Mouse (Mus musculus) monocyte, adult 5-6 weeks (primary cell): ENCODE measurements around the gene Gtpbp10. TPM values are rescaled to one million over a fixed set of nuclear protein-coding genes. Genes with fewer than 3 reads are reported as not detected.

Source experiments
- ATAC-seq: fragments of 153-309, 156-312 bp; replicated peaks from 2 replicates; pipeline ENCODE4 v1.8.0; 2017; ENCODE audit warnings: mild to moderate bottlenecking; ENCODE audit not compliant: low TSS enrichment, insufficient number of reproducible peaks, severe bottlenecking, poor library complexity, low FRiP score
- total RNA-seq: library from RNA; stranded (forward); fragments of 200-1000, 200-491, 200-594 nt; gene quantifications from 3 replicates; pipeline ENCODE4 v1.2.3, GENCODE M21; 2017

Gtpbp10 gene
- total RNA-seq, result 9.5 to 19.4 TPM (median 17.9 TPM) in 3 replicates

- ATAC-seq, result peak; percentile 97
These were observed at the start of gene Gtpbp10 for GRCm38 (mm10) chr5:5559079-5559740. Gtpbp10 (minus strand) TSS chr5:5559538.

DNA sequence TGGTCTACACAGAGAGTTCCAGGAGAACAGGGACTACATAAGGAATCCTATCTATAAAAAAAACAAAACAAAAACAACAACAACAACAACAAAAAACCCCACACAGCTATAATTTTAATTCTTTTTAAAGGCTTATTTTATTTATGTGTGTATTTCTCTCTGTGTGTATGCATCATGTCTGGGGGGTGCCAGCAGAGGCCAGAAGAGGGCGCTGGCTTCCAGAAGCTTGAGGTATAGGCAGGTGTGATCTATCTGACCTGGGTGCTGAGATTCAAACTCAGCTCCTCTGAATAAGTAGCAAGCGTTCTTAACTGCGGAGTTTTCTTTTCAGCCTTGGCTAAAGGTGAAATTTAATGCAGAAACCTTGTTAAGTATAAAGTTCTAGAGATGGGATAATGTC, 28.3 kb upstream of the Gtpbp10 start:
- no peak for ATAC-seq

- no peak for ATAC-seq
These were observed 14.5 kb upstream of the Gtpbp10 start, which contains the start of gene Gm8773 for GRCm38 (mm10) chr5:5573749-5574317. Gm8773 (plus strand) TSS chr5:5573799.

- no peak for ATAC-seq
These were observed 3.1 kb upstream of the Gtpbp10 start for GRCm38 (mm10) chr5:5562435-5562834.

DNA sequence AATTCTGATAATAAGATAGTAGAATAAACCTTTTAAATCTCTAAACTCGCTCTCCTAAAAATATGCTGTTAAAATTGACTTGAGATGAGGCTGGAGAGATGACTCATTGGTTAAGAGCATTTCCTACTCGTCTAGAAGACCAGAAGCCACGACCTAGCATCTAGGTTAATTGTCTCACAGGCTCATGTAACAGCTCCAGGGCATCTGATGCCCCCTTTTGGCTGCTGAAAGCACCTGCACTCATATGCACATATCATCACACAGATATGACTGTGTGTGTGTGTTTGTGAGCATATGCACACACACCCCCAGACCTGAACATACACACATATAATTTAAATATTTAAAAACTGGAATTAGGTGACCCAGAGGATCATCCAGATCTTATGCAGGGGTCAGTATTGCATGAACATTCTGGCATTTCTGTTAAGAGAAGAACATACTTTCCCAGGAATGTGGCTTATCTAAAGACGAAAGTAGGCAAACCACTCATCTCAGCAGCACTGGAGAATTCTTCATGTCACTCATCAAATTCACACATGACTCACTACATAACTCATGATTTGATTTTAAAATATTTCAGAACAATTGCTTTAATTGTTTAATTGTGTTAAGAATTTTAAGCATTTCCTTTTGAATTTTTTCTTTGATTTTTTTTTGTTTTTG, 1.8 kb upstream of the Gtpbp10 start:
- ATAC-seq, result no peak

- ATAC-seq, result no peak
These were observed 460 bp upstream of the Gtpbp10 start for GRCm38 (mm10) chr5:5559798-5560197.

GRCm38 (mm10) chr5:5551110-5551509, 8.2 kb downstream of the Gtpbp10 start:
- ATAC-seq, result no peak

- no peak for ATAC-seq
These were observed 19.0 kb downstream of the Gtpbp10 start for GRCm38 (mm10) chr5:5540385-5540784.

DNA sequence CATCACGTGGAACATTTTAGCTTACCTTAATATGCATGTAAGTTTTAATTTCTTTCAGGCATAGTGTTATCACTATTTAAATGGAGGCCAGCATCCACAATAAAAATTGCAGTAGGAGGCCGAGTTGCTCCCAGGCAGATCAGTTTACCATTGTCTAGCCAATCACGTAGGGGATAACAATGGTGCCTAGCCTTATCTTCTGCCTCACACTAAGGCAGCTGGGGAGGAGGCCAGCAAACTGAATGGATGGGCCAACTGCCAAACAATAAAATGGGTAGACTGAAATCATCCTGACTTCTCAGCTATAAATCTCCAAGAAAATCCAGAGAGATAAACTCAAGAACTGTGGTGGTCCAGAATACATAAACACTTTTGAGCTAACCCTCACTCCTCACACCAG, 19.6 kb downstream of the Gtpbp10 start:
- no peak for ATAC-seq

GRCm38 (mm10) chr5:5536131-5536530, 23.2 kb downstream of the Gtpbp10 start:
- no peak for ATAC-seq

DNA sequence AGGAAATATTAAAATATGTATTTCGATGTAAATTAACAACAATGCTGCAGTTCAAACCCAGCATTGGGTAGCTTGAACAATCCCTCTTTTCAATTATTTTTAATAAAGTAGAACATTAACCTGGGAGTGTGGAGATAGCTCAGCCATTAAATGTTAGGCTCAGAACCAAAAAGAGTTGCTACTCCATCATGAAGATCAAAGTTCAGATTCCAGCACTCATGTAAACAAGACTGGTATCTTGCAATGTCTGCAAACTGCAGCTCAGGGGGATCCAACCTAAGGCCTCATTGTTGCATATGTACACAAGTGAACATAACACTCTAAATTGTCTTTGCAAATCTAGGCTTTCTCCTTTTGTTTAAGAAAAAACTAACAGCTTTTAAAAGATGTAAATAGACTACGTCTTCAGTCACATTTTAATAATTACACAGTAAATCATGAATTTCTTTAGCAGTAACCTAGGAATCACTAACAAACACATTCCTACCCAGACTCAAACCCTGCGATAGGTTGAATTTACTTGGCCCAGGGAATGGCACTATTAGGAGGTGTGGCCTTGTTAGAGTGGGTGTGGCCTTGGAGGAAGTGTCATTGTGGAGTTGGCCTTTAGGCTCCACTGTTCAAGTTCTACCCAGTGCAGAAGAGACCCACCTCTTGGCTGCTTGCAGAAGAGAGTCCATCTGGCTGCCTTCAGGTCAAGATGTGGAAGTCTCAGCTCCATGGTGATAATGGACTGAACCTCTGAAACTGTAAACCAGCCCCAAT, 25.5 kb downstream of the Gtpbp10 start:
- no peak for ATAC-seq

- no peak for ATAC-seq
These were observed 43.9 kb downstream of the Gtpbp10 start for GRCm38 (mm10) chr5:5515411-5515810.

GRCm38 (mm10) chr5:5514196-5515076, 44.9 kb downstream of the Gtpbp10 start, which contains the start of gene Cldn12:
Cldn12 (minus strand) TSS chr5:5514958.
- peak; percentile 57; the same call in 1 of the 2 replicates for ATAC-seq

- ATAC-seq, result no peak
These were observed 47.9 kb downstream of the Gtpbp10 start for GRCm38 (mm10) chr5:5511401-5511800.

DNA sequence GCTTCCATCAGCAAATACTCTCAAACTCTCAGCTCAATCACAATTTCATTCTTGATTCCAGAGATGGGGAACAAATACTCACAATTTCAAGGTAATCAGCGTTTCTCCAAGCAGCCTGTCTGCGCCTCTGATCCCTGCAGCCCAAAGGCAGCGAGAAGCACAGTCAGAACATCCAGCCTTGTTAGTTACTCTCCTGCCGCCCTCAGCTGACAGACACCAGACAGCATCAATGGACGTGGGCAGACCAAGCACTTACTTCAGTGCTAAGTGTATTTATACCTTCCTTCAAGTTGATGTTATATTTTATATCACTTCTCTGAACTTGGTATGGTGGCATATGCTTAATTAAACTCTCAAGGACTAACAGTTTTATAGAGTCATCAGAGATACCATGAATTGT, 48.3 kb downstream of the Gtpbp10 start:
- ATAC-seq, result no peak

DNA sequence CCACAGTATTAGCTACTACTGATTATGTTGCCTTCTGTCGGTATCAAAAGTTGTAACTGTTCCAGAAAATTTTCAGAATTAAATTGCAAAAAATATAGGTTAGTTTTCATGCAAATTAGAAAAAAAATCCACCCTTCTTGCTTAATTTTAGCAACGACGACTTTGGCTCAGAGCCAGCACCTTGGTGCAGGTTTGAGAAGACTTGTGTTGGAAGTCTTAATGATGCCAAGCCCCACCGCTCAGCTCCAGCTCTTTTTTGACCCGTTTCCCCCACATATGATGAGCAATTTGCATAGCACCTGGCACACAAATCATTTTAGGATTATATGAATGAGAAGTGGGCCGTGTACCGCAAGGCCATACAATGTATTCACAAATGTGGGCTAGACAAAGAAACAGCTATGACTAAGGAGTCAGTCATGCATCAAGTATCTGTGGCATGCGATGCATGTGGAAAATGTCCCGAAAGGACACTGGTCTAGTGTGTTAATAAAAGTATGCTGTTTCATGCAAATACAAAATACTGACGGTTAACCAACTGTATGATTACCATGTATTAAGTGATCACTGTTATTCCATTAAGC, 48.9 kb downstream of the Gtpbp10 start:
- no peak for ATAC-seq

DNA sequence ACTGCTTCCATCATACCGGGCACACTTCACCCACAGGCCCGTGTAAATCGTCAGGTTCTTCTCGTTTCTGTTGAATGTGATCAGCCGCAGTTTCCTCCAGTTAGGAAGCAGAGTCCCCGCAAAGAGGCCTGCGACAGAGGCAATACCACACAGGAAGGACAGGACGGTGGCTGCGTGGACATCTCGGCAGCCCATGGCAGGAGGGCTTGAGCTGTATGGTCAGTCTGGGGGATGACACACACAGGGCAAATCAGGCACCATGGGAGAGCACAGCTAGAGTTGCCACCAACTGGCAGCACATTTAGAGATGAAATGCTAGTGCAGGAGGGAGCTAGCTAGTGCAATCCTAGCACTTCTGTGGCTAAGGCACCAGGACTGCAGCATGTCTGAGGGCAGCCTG, 51.1 kb downstream of the Gtpbp10 start:
- ATAC-seq, result no peak

DNA sequence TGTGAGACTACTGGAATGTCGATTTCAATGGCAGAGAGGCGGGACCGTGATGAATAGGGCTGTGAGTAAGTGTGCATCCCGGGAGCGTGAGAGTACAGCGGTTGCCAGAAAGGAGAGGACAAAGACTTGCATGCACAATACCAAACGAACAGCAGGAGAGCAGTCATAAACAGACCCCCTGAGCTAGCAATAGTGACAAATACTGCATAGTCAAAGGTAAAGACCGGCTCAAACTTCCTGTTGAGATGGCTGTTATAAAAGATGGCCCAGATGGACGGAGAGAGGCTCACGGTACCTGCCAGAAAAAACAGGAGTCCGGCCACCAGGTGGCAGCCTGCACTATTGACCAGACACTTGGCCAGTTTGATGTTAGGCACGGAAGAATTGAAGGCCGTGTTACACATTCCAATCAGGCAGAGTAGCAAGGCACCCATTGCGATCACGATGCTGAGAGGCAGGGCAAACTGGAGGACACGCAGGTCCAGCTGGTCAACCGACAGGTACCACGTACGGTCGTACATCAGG, 51.6 kb downstream of the Gtpbp10 start:
- ATAC-seq, result no peak
